Mouse (Mus musculus) CH12.LX (cell line): ENCODE data around the gene Pum1. TPM values are rescaled to one million over a fixed set of nuclear protein-coding genes. Genes with fewer than 3 reads are reported as not detected.
"Not testable (repeated sequence)": the region's sequence is repeated elsewhere in the genome, so short reads cannot be mapped to it uniquely, and the experiment has no call there.

ENCODE experiments used
- DNase-seq: peaks from one replicate; pipeline ENCODE4 v3.0.0-alpha.2; 2013; ENCODE audit errors: extremely low read depth
- H3K27ac ChIP-seq: 2 replicates; pipeline ENCODE4 v1.5.1; 2012; ENCODE audit warnings: low read depth, mild to moderate bottlenecking, control low read depth, moderate library complexity; ENCODE audit not compliant: insufficient read depth
- H3K27me3 ChIP-seq: replicated peaks from 2 replicates; pipeline ENCODE3; 2012; ENCODE audit warnings: inconsistent platforms
- H3K36me3 ChIP-seq, 2 experiments: replicated peaks in 1 of 2; 2 replicates each; pipeline versions ENCODE3 to v1.6.1; 2012; ENCODE audit warnings: inconsistent platforms in 1 of 2, low read length in 1 of 2, mild to moderate bottlenecking in 1 of 2, mixed read lengths in 1 of 2, moderate library complexity in 1 of 2; ENCODE audit not compliant: control insufficient read depth in 1 of 2, insufficient read depth in 1 of 2
- H3K4me1 ChIP-seq, 2 experiments: 2 replicates each; pipeline ENCODE4 v1.6.1; 2012; ENCODE audit warnings: inconsistent platforms in 1 of 2, moderate library complexity in 1 of 2; ENCODE audit not compliant: insufficient read depth in 2 of 2, control insufficient read depth in 1 of 2
- H3K4me2 ChIP-seq: 2 replicates; pipeline ENCODE4 v1.6.1; 2012; ENCODE audit warnings: low read depth, mild to moderate bottlenecking, control low read depth; ENCODE audit not compliant: poor library complexity, insufficient read depth, severe bottlenecking
- H3K4me3 ChIP-seq, 3 experiments: fragments of 150-350 bp in 1 of 3; sonication (generic) in 1 of 3; replicated peaks in 1 of 3; 2 replicates each; pipeline versions ENCODE3 to v1.5.1; 2011 to 2012; ENCODE audit warnings: low read depth in 2 of 3, low read length in 2 of 3, mild to moderate bottlenecking in 2 of 3, moderate library complexity in 2 of 3, control low read depth in 1 of 3, improper control_type of control experiment in 1 of 3, inconsistent platforms in 1 of 3, mixed read lengths in 1 of 3; ENCODE audit not compliant: poor library complexity in 1 of 3
- H3K79me2 ChIP-seq: replicated peaks from 2 replicates; pipeline ENCODE4 v1.6.1; 2012; ENCODE audit warnings: mild to moderate bottlenecking, moderate library complexity; ENCODE audit not compliant: control insufficient read depth, poor library complexity, insufficient read depth, severe bottlenecking; ENCODE audit errors: extremely low read depth
- H3K9ac ChIP-seq: 2 replicates; pipeline ENCODE4 v1.6.1; 2012; ENCODE audit warnings: low read depth, mild to moderate bottlenecking, control low read depth, moderate library complexity; ENCODE audit not compliant: insufficient read depth
- H3K9me3 ChIP-seq: replicated peaks from 2 replicates; pipeline ENCODE3; 2012; ENCODE audit warnings: low read length, inconsistent platforms, mixed read lengths
- CHD2 ChIP-seq: IDR thresholded peaks from 2 replicates; pipeline ENCODE4 v1.6.1; 2011; ENCODE audit warnings: low read length, improper control_type of control experiment
- ELF1 ChIP-seq: IDR thresholded peaks from 2 replicates; pipeline ENCODE4 v1.6.1; 2014; ENCODE audit warnings: low read depth, mild to moderate bottlenecking, inconsistent platforms, low read length, improper control_type of control experiment
- HCFC1 ChIP-seq: IDR thresholded peaks from 2 replicates; pipeline ENCODE4 v1.6.1; 2012; ENCODE audit warnings: low read depth, mild to moderate bottlenecking, inconsistent platforms, low read length, improper control_type of control experiment
- IRF4 ChIP-seq: IDR thresholded peaks from 2 replicates; pipeline ENCODE4 v1.6.1; 2014; ENCODE audit warnings: low read depth, mild to moderate bottlenecking, inconsistent platforms, low read length, improper control_type of control experiment
- JUND ChIP-seq: conservative IDR thresholded peaks from 2 replicates; pipeline ENCODE4 v1.6.1; 2011; ENCODE audit warnings: low read depth, low read length, improper control_type of control experiment
- KAT2A ChIP-seq: IDR thresholded peaks from 2 replicates; pipeline ENCODE4 v1.6.1; 2012; ENCODE audit warnings: low read length, improper control_type of control experiment, inconsistent platforms; ENCODE audit not compliant: insufficient replicate concordance
- MYC ChIP-seq: IDR thresholded peaks from 2 replicates; pipeline ENCODE4 v1.6.1; 2011; ENCODE audit warnings: low read depth, mild to moderate bottlenecking, improper control_type of control experiment, low read length
- NRF1 ChIP-seq: IDR thresholded peaks from 2 replicates; pipeline ENCODE4 v1.6.1; 2014; ENCODE audit warnings: low read depth, mild to moderate bottlenecking, inconsistent platforms, low read length, improper control_type of control experiment, moderate library complexity
- PAX5 ChIP-seq: IDR thresholded peaks from 2 replicates; pipeline ENCODE4 v1.6.1; 2012; ENCODE audit warnings: low read length, inconsistent platforms, mixed read lengths
- POLR2AphosphoS2 ChIP-seq: IDR thresholded peaks from 2 replicates; pipeline ENCODE4 v1.6.1; 2011; ENCODE audit warnings: low read depth, low read length, improper control_type of control experiment
- RAD21 ChIP-seq: IDR thresholded peaks from 2 replicates; pipeline ENCODE4 v1.6.1; 2011; ENCODE audit warnings: low read depth, mild to moderate bottlenecking, low read length, improper control_type of control experiment, moderate library complexity
- SIN3A ChIP-seq: IDR thresholded peaks from 2 replicates; pipeline ENCODE4 v1.6.1; 2012; ENCODE audit warnings: low read length, improper control_type of control experiment, inconsistent platforms
- SMC3 ChIP-seq: IDR thresholded peaks from 2 replicates; pipeline ENCODE4 v1.6.1; 2011; ENCODE audit warnings: low read depth, low read length, improper control_type of control experiment
- ZKSCAN1 ChIP-seq: IDR thresholded peaks from 2 replicates; pipeline ENCODE4 v1.6.1; 2012; ENCODE audit warnings: low read depth, inconsistent platforms, low read length, improper control_type of control experiment, borderline replicate concordance
- ZMIZ1 ChIP-seq: IDR thresholded peaks from 2 replicates; pipeline ENCODE4 v1.6.1; 2012; ENCODE audit warnings: low read depth, mild to moderate bottlenecking, inconsistent platforms, low read length, improper control_type of control experiment
- ZNF384 ChIP-seq: IDR thresholded peaks from 2 replicates; pipeline ENCODE4 v1.6.1; 2012; ENCODE audit warnings: low read depth, low read length, improper control_type of control experiment, inconsistent platforms
- dilution Hi-C: fragments of 300-500 bp; cut with MboI; formaldehyde crosslinking; loops from 2 replicates; pipeline ENCODE4 v1.14.3; 2020; ENCODE audit warnings: low sequenced_read_pairs; ENCODE audit not compliant: extremely low pct_unique_long_range_greater_than_20kb, extremely low pct_ligation_motif_present
- in situ Hi-C: fragments of 300-500 bp; cut with MboI; formaldehyde crosslinking; loops from 3 replicates; pipeline ENCODE4 v1.14.3; 2019; ENCODE audit warnings: low sequenced_read_pairs, low pct_ligation_motif_present, low pct_unique_long_range_greater_than_20kb, mixed read lengths
- polyA plus RNA-seq: library from polyadenylated mRNA; unstranded; fragments of >175 nt; gene quantifications from 2 replicates; pipeline ENCODE4 v1.2.1, GENCODE M21; 2012; ENCODE audit warnings: low read depth; ENCODE audit not compliant: insufficient read length
- total RNA-seq, 2 experiments: library from RNA; depleted of rRNA; stranded (reverse); fragments of 300-350 nt in 1 of 2; fragments of >200 nt in 1 of 2; gene quantifications; 2 replicates each; pipeline ENCODE4 v1.2.3; 2012 to 2014

Gene Pum1
- total and polyA plus RNA-seq, 3 experiments = 17.1 to 41.0 (median 38.0) TPM

DNA sequence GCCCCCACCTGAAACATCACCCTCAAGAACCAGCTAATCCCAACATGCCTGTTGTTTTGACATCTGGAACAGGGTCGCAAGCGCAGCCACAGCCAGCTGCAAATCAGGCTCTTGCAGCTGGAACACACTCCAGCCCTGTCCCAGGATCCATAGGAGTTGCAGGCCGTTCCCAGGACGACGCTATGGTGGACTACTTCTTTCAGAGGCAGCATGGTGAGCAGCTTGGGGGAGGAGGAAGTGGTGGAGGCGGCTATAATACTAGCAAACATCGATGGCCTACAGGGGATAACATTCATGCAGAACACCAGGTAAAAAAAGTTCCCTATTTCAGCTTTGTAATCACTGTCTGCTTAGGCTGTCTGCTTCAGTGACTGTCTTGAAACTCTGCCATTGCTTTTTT is 5.9 kb downstream of the Pum1 start:
- TF ChIP-seq SIN3A (no peak), JUND (no peak), KAT2A (no peak)
- Histone ChIP-seq H3K9me3 (no peaks in the 10 kb centered on the region), H3K27ac (peak overlapping the region; percentile 28; the same call in 1 of the 2 replicates), H3K9ac (no peak overlapping the region), H3K4me1 (peaks cover 3 to 49% of the 10 kb centered on the region in 2 experiments; a peak in 3 of 4 replicates), H3K4me2 (peak overlapping the region; percentile 26; the same call in 1 of the 2 replicates), H3K27me3 (no peaks in the 10 kb centered on the region), H3K79me2 (peaks cover 95% of the 10 kb centered on the region), H3K36me3 (peaks cover 27 to 55% of the 10 kb centered on the region in 2 experiments), H3K4me3 (peak overlapping the region in 1 of 3 experiments; percentile 22)
- peak; percentile 29 for DNase-seq
- in situ Hi-C loops (no loop called here), dilution Hi-C loops (no loop called here)

DNA sequence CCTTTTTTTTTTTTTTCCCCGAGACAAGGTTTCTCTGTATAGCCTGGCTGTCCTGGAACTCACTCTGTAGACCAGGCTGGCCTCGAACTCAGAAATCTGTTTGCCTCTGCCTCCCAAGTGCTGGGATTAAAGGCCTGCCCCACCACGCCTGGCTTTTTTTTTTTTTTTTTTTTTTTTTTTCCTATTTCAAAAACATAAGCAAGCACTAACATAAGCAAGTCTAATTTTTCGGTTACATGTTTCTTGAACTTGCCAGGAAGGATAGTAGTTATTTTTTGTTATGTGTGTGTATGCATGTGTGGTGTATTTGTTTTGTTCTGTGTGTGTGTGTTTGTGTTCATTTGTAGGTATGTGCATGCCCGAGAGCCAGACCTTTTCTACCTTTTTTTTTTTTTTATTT is 6.9 kb downstream of the Pum1 start:
- H3K4me3 ChIP-seq, H3K9ac ChIP-seq, H3K9me3 ChIP-seq, H3K27me3 ChIP-seq, in situ Hi-C loops, dilution Hi-C loops, H3K27ac ChIP-seq, DNase-seq, H3K4me2 ChIP-seq: not testable (repeated sequence)
- Histone ChIP-seq H3K79me2 (peaks cover 97% of the 10 kb centered on the region), H3K36me3 (peaks cover 33 to 64% of the 10 kb centered on the region in 2 experiments), H3K4me1 (peaks cover 3 to 48% of the 10 kb centered on the region in 2 experiments; a peak in 3 of 4 replicates)
- peak; percentile 55 for TF ChIP-seq ZNF384

DNA sequence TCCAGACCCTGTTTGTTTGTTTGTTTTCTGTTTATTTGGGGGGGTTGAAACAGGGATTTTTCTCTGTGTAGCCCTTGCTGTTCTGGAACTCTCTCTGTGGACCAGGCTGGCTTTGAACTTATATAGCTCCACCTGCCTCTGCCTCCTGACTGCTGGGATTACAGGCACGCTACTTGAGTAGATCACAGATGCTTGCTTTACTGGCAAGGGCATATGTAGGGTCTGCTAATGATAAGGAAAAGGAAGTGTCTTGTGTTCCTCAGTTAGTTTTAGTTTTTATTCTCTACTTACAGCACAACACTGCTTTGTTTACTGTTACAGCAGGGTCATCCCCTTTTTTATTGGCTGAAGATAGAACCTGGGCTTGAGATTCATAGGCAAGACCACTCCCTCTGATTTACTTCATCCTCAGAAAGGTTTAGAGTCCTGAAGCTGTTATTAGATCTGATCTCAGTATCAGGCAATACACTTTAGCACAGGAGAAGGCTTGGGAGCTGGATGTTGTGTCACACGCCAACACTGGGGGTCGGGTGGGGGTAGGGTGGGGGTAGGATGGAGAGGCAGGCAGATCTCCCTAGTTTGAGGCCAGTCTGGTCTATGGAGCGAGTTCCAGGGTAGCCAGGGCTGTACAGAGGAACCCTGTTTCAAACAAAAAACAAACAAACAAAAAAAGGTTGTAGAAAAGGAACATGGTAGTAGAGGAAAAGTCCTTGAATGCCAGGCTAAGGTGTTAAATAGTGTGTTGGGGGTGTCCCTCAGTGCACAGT is 8.1 kb downstream of the Pum1 start:
- in situ Hi-C loops = no loop called here

More for the DNA sequence above, 8.1 kb downstream of the Pum1 start:
- no peak overlapping the region for H3K4me2 ChIP-seq
- TF ChIP-seq ELF1 (no peak), ZMIZ1 (no peak), ZKSCAN1 (no peak), KAT2A (no peak), MYC (no peak), NRF1 (no peak), POLR2AphosphoS2 (no peak), CHD2 (no peak), IRF4 (no peak), SMC3 (no peak), RAD21 (no peak), HCFC1 (no peak), PAX5 (no peak)
- no peak overlapping the region for H3K4me3 ChIP-seq
- peaks cover 3 to 48% of the 10 kb centered on the region in 2 experiments; a peak in 3 of 4 replicates for H3K4me1 ChIP-seq
- no peaks in the 10 kb centered on the region for H3K27me3 ChIP-seq
- H3K9me3 ChIP-seq = no peaks in the 10 kb centered on the region
- H3K27ac ChIP-seq = no peak overlapping the region
- dilution Hi-C loops = no loop called here
- no peak for DNase-seq
- peaks cover 41 to 74% of the 10 kb centered on the region in 2 experiments for H3K36me3 ChIP-seq
- H3K9ac ChIP-seq = no peak overlapping the region
- H3K79me2 ChIP-seq = peaks cover 97% of the 10 kb centered on the region
